Mouse (Mus musculus) liver, embryonic 13.5 days (tissue): ENCODE data around the gene Wdr82. TPM values are rescaled to one million over a fixed set of nuclear protein-coding genes. Genes with fewer than 3 reads are reported as not detected.

Experiments used
- ATAC-seq: fragments of 200-750 bp; cut with Nextera tagmentation; 2 replicates; pipeline ENCODE4 v1.8.0; 2017; ENCODE audit warnings: low read depth, mild to moderate bottlenecking, moderate number of reproducible peaks, moderate library complexity
- DNase-seq: peaks from one replicate; pipeline ENCODE4 v3.0.0; 2022
- H3K27ac ChIP-seq: fragments of 300-500 bp; sonication (generic); 2 replicates; pipeline ENCODE4 v1.5.1; 2015; ENCODE audit warnings: moderate library complexity, mild to moderate bottlenecking, inconsistent platforms
- H3K27me3 ChIP-seq: fragments of 300-500 bp; sonication (generic); 2 replicates; pipeline ENCODE4 v1.6.1; 2015; ENCODE audit warnings: mild to moderate bottlenecking, inconsistent platforms
- H3K36me3 ChIP-seq: fragments of 300-500 bp; sonication (generic); 2 replicates; pipeline ENCODE4 v1.6.1; 2015; ENCODE audit warnings: mild to moderate bottlenecking, inconsistent platforms
- H3K4me1 ChIP-seq: fragments of 300-500 bp; sonication (generic); replicated peaks from 2 replicates; pipeline ENCODE4 v1.6.1; 2015; ENCODE audit warnings: inconsistent platforms
- H3K4me2 ChIP-seq: fragments of 300-500 bp; sonication (generic); 2 replicates; pipeline ENCODE4 v1.6.1; 2015; ENCODE audit warnings: inconsistent platforms, mild to moderate bottlenecking, moderate library complexity
- H3K4me3 ChIP-seq: fragments of 300-500 bp; sonication (generic); replicated peaks from 2 replicates; pipeline ENCODE4 v1.5.1; 2015; ENCODE audit warnings: mild to moderate bottlenecking, inconsistent platforms
- H3K9ac ChIP-seq: fragments of 300-500 bp; sonication (generic); 2 replicates; pipeline ENCODE4 v1.6.1; 2015; ENCODE audit warnings: mild to moderate bottlenecking, inconsistent platforms
- H3K9me3 ChIP-seq: fragments of 300-500 bp; sonication (generic); replicated peaks from 2 replicates; pipeline ENCODE4 v1.6.1; 2016; ENCODE audit warnings: inconsistent platforms
- WGBS: fragments of 180-500 bp; shearing (Covaris S2); methylation state at CpG from one replicate; pipeline ENCODE4 v1.1.7; 2015; ENCODE audit not compliant: insufficient replicate concordance; 5-methylcytosine and 5-hydroxymethylcytosine counted together
- polyA plus RNA-seq: library from polyadenylated mRNA; unstranded; fragments of >200 nt; fragmentation: Nextera tagmentation; extraction: Ambion mirVana; gene quantifications from 2 replicates; pipeline ENCODE4 v1.2.1, GENCODE M21; 2015

Wdr82 gene
- polyA plus RNA-seq, 1 experiment from 2014 or later, result 7.8 TPM

GRCm38 (mm10) chr9:106197732-106198131, 27.0 kb downstream of the Wdr82 start:
- Histone ChIP-seq H3K36me3 (peaks cover 25% of the 10 kb centered on the region), H3K4me1 (peaks cover 33% of the 10 kb centered on the region), H3K4me2 (peak overlapping the region; percentile 87; the same call in 1 of the 2 replicates), H3K9me3 (no peaks in the 10 kb centered on the region), H3K27ac (no peak overlapping the region), H3K27me3 (0 out of 2 replicates have a peak, but pooled peaks cover 5% of the 10 kb centered on the region), H3K9ac (no peak overlapping the region), H3K4me3 (peak overlapping the region; percentile 74; the same call in 1 of the 2 replicates)
- ATAC-seq (no peak), DNase-seq (no peak)
- WGBS, result 78% methylated on average over 9 of the region's 9 CpGs

- peak overlapping the region; percentile 87 for H3K4me2 ChIP-seq
- H3K36me3 ChIP-seq, result peaks cover 20% of the 10 kb centered on the region
- under 1% methylated on average over 49 of the region's 51 CpGs for WGBS
- peak; percentile 72 for ATAC-seq
- H3K9me3 ChIP-seq, result no peaks in the 10 kb centered on the region
- DNase-seq, result peak; percentile 58
- H3K27ac ChIP-seq, result peak overlapping the region; percentile 43
- 0 out of 2 replicates have a peak, but pooled peaks cover 5% of the 10 kb centered on the region for H3K27me3 ChIP-seq
- H3K4me1 ChIP-seq, result peaks cover 43% of the 10 kb centered on the region
- H3K9ac ChIP-seq, result peak overlapping the region; percentile 76
- H3K4me3 ChIP-seq, result peak overlapping the region; percentile 74
Observed at GRCm38 (mm10) chr9:106198962-106199458, 28.3 kb downstream of the Wdr82 start.

- H3K4me1 ChIP-seq, result peaks cover 49% of the 10 kb centered on the region
- peaks cover 14% of the 10 kb centered on the region for H3K36me3 ChIP-seq
- peak within 1 kb of the TSS; percentile 43 for H3K27ac ChIP-seq
- H3K4me3 ChIP-seq, result peak within 1 kb of the TSS; percentile 74
- H3K27me3 ChIP-seq, result 0 out of 2 replicates have a peak, but pooled peaks cover 5% of the 10 kb centered on the region
- DNase-seq (no peak), ATAC-seq (peak; percentile 20)
- 31% methylated on average over 18 of the region's 18 CpGs for WGBS
- peak within 1 kb of the TSS; percentile 87 for H3K4me2 ChIP-seq
- H3K9ac ChIP-seq, result peak within 1 kb of the TSS; percentile 76
- H3K9me3 ChIP-seq, result no peaks in the 10 kb centered on the region
Observed at GRCm38 (mm10) chr9:106199535-106200272, 29.0 kb downstream of the Wdr82 start, which contains the start of gene Ppm1m. Gene Ppm1m (minus strand): TSS chr9:106199746.

- H3K4me3 ChIP-seq, result peak overlapping the region; percentile 71; the same call in 1 of the 2 replicates
- H3K4me1 ChIP-seq, result peaks cover 65% of the 10 kb centered on the region
- no peak overlapping the region for H3K9ac ChIP-seq
- 0 out of 2 replicates have a peak, but pooled peaks cover 5% of the 10 kb centered on the region for H3K27me3 ChIP-seq
- peak overlapping the region; percentile 90 for H3K4me2 ChIP-seq
- H3K27ac ChIP-seq, result no peak overlapping the region
- no peak for ATAC-seq
- no peak for DNase-seq
- no peaks in the 10 kb centered on the region for H3K9me3 ChIP-seq
- WGBS, result 72% methylated on average over 3 of the region's 3 CpGs
- H3K36me3 ChIP-seq, result no peaks in the 10 kb centered on the region
Observed at GRCm38 (mm10) chr9:106201895-106202294, 31.2 kb downstream of the Wdr82 start.

- peak within 1 kb of the TSS; percentile 67 for H3K27ac ChIP-seq
- DNase-seq, result peak; percentile 86
- ATAC-seq, result peak; percentile 83
- no peaks in the 10 kb centered on the region for H3K9me3 ChIP-seq
- H3K4me2 ChIP-seq, result peak within 1 kb of the TSS; percentile 90
- 0 out of 2 replicates have a peak, but pooled peaks cover under 1% of the 10 kb centered on the region for H3K36me3 ChIP-seq
- 0 out of 2 replicates have a peak, but pooled peaks cover 2% of the 10 kb centered on the region for H3K27me3 ChIP-seq
- H3K4me3 ChIP-seq, result peak within 1 kb of the TSS; percentile 71
- H3K4me1 ChIP-seq, result peaks cover 60% of the 10 kb centered on the region
- WGBS, result 1% methylated on average over 58 of the region's 61 CpGs
- H3K9ac ChIP-seq, result peak within 1 kb of the TSS; percentile 77
Observed at GRCm38 (mm10) chr9:106202819-106203636, 32.3 kb downstream of the Wdr82 start, which contains the start of gene Twf2. Gene Twf2 (plus strand): TSS chr9:106203108.

GRCm38 (mm10) chr9:106203990-106204851, 33.5 kb downstream of the Wdr82 start:
- H3K27me3 ChIP-seq, result no peaks in the 10 kb centered on the region
- peak overlapping the region; percentile 71 for H3K4me3 ChIP-seq
- 0 out of 2 replicates have a peak, but pooled peaks cover 9% of the 10 kb centered on the region for H3K36me3 ChIP-seq
- peak overlapping the region; percentile 90 for H3K4me2 ChIP-seq
- no peak for DNase-seq
- H3K9me3 ChIP-seq, result no peaks in the 10 kb centered on the region
- H3K27ac ChIP-seq, result peak overlapping the region; percentile 67
- 27% methylated on average over 7 of the region's 7 CpGs for WGBS
- H3K4me1 ChIP-seq, result peaks cover 49% of the 10 kb centered on the region
- no peak for ATAC-seq
- H3K9ac ChIP-seq, result peak overlapping the region; percentile 77

- Histone ChIP-seq H3K9ac (no peak overlapping the region), H3K27me3 (no peaks in the 10 kb centered on the region), H3K9me3 (no peaks in the 10 kb centered on the region), H3K4me3 (no peak overlapping the region), H3K27ac (no peak overlapping the region), H3K4me1 (peaks cover 38% of the 10 kb centered on the region), H3K36me3 (0 out of 2 replicates have a peak, but pooled peaks cover 9% of the 10 kb centered on the region), H3K4me2 (no peak overlapping the region)
- 64% methylated on average over 7 of the region's 7 CpGs for WGBS
- ATAC-seq (no peak), DNase-seq (no peak)
Observed at GRCm38 (mm10) chr9:106205713-106206290, 35.1 kb downstream of the Wdr82 start.

- no peak overlapping the region for H3K4me2 ChIP-seq
- H3K36me3 ChIP-seq, result 0 out of 2 replicates have a peak, but pooled peaks cover 9% of the 10 kb centered on the region
- no peak overlapping the region for H3K9ac ChIP-seq
- no peak for DNase-seq
- H3K4me3 ChIP-seq, result no peak overlapping the region
- H3K4me1 ChIP-seq, result peaks cover 44% of the 10 kb centered on the region
- H3K27ac ChIP-seq, result no peak overlapping the region
- 66% methylated on average over 2 of the region's 2 CpGs for WGBS
- no peak for ATAC-seq
- H3K27me3 ChIP-seq, result no peaks in the 10 kb centered on the region
- H3K9me3 ChIP-seq, result no peaks in the 10 kb centered on the region
Observed at GRCm38 (mm10) chr9:106206515-106206914, 35.8 kb downstream of the Wdr82 start.

GRCm38 (mm10) chr9:106208181-106208580, 37.5 kb downstream of the Wdr82 start:
- no peak overlapping the region for H3K9ac ChIP-seq
- no peak overlapping the region for H3K4me2 ChIP-seq
- ATAC-seq (no peak), DNase-seq (no peak)
- H3K9me3 ChIP-seq, result no peaks in the 10 kb centered on the region
- no peak overlapping the region for H3K4me3 ChIP-seq
- peaks cover 47% of the 10 kb centered on the region for H3K4me1 ChIP-seq
- peaks cover 19% of the 10 kb centered on the region; the same call in 1 of the 2 replicates for H3K36me3 ChIP-seq
- H3K27ac ChIP-seq, result no peak overlapping the region
- 86% methylated on average over 5 of the region's 5 CpGs for WGBS
- H3K27me3 ChIP-seq, result no peaks in the 10 kb centered on the region

GRCm38 (mm10) chr9:106209954-106210353, 39.2 kb downstream of the Wdr82 start:
- Histone ChIP-seq H3K4me3 (no peak overlapping the region), H3K9ac (no peak overlapping the region), H3K27me3 (no peaks in the 10 kb centered on the region), H3K9me3 (no peaks in the 10 kb centered on the region), H3K4me2 (no peak overlapping the region), H3K36me3 (peaks cover 33% of the 10 kb centered on the region), H3K27ac (no peak overlapping the region), H3K4me1 (peaks cover 29% of the 10 kb centered on the region)
- WGBS, result 83% methylated on average over 4 of the region's 4 CpGs
- DNase-seq (no peak), ATAC-seq (no peak)
